Mouse (Mus musculus) olfactory bulb, adult 2 months (tissue): Measurements from ENCODE around the gene Speg.

Experiments
- CTCF ChIP-seq: fragments of 200-500 bp; IDR thresholded peaks from 2 replicates; pipeline ENCODE4 v1.5.1; 2012; ENCODE audit warnings: low read depth, mild to moderate bottlenecking, low read length, moderate library complexity; ENCODE audit not compliant: insufficient read depth
- POLR2A ChIP-seq: fragments of 200-500 bp; IDR thresholded peaks from 2 replicates; pipeline ENCODE4 v1.6.1; 2012; ENCODE audit warnings: mild to moderate bottlenecking, low read depth, low read length, moderate library complexity; ENCODE audit not compliant: insufficient read depth

- TF ChIP-seq CTCF = no peak
- TF ChIP-seq POLR2A = no peak
These were observed 47.2 kb downstream of the Speg start for GRCm38 (mm10) chr1:75422216-75422822.
